Mouse (Mus musculus) neural tube, embryonic 14.5 days (tissue): ENCODE data around the gene Asic2. TPM values are rescaled to one million over a fixed set of nuclear protein-coding genes. Genes with fewer than 3 reads are reported as not detected.

Experiments used
- ATAC-seq: fragments of 200-750 bp; cut with Nextera tagmentation; 2 replicates; pipeline ENCODE4 v1.8.0; 2017; ENCODE audit warnings: low read depth, mild to moderate bottlenecking, moderate TSS enrichment, moderate library complexity
- H3K27ac ChIP-seq: fragments of 300-500 bp; sonication (generic); 2 replicates; pipeline ENCODE4 v1.5.1; 2014; ENCODE audit warnings: low read depth, mild to moderate bottlenecking, control low read depth, low read length, moderate library complexity, mixed read lengths
- H3K27me3 ChIP-seq: fragments of 300-500 bp; sonication (generic); 2 replicates; pipeline ENCODE4 v1.6.1; 2014; ENCODE audit warnings: low read length; ENCODE audit not compliant: control insufficient read depth, insufficient read depth
- H3K36me3 ChIP-seq: fragments of 300-500 bp; sonication (generic); 2 replicates; pipeline ENCODE4 v1.6.1; 2014; ENCODE audit warnings: low read length, mixed read lengths; ENCODE audit not compliant: control insufficient read depth, insufficient read depth
- H3K4me1 ChIP-seq: fragments of 300-500 bp; sonication (generic); 2 replicates; pipeline ENCODE4 v1.6.1; 2014; ENCODE audit warnings: low read length; ENCODE audit not compliant: control insufficient read depth, insufficient read depth
- H3K4me2 ChIP-seq: fragments of 300-500 bp; sonication (generic); 2 replicates; pipeline ENCODE4 v1.6.1; 2014; ENCODE audit warnings: mild to moderate bottlenecking, low read depth, low read length, control low read depth
- H3K4me3 ChIP-seq: fragments of 300-500 bp; sonication (generic); 2 replicates; pipeline ENCODE4 v1.5.1; 2014; ENCODE audit warnings: low read depth, low read length, control low read depth, mixed read lengths
- H3K9ac ChIP-seq: fragments of 300-500 bp; sonication (generic); replicated peaks from 2 replicates; pipeline ENCODE4 v1.6.1; 2014; ENCODE audit warnings: low read depth, mild to moderate bottlenecking, control low read depth, low read length, mixed read lengths
- H3K9me3 ChIP-seq: fragments of 300-500 bp; sonication (generic); 2 replicates; pipeline ENCODE4 v1.6.1; 2016; ENCODE audit warnings: low read length; ENCODE audit not compliant: control insufficient read depth
- WGBS: fragments of 180-500 bp; shearing (Covaris S2); extraction: QIAGEN DNeasy Blood & Tissue Kit; methylation state at CpG from one replicate; pipeline ENCODE4 v1.1.7; 2014; 5-methylcytosine and 5-hydroxymethylcytosine counted together
- polyA plus RNA-seq: library from polyadenylated mRNA; unstranded; fragments of >200 nt; fragmentation: Nextera tagmentation; extraction: Ambion mirVana; gene quantifications from 2 replicates; pipeline ENCODE4 v1.2.1, GENCODE M21; 2014

The Asic2 gene
- polyA plus RNA-seq, 1 experiment from 2014 or later, result 16.2 TPM

DNA sequence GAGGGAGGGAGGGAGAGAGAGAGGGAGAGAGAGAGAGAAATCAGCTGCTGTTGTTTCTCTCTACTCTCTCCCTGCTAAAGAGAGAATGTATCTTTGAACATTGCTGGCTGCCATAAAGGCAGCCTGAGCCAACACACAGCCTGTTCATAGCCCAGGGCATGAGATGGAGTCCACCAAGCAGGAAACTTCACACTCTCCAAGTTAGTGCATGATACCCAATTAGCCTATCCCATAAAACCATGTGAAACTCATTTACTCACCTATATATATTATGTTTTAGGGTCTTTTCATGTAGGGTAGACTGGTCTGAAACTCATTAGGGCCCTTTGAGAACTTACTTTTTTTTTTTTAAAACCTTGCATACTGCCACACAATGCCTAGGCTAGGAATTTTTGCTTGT, 582.7 kb downstream of the Asic2 start:
- H3K4me2 ChIP-seq, result no peak overlapping the region
- no peak overlapping the region for H3K4me3 ChIP-seq
- no peak for ATAC-seq
- H3K9ac ChIP-seq, result no peak overlapping the region
- no peaks in the 10 kb centered on the region for H3K9me3 ChIP-seq
- no peak overlapping the region for H3K27ac ChIP-seq
- H3K36me3 ChIP-seq, result no peaks in the 10 kb centered on the region
- H3K4me1 ChIP-seq, result no peaks in the 10 kb centered on the region
- H3K27me3 ChIP-seq, result no peaks in the 10 kb centered on the region

DNA sequence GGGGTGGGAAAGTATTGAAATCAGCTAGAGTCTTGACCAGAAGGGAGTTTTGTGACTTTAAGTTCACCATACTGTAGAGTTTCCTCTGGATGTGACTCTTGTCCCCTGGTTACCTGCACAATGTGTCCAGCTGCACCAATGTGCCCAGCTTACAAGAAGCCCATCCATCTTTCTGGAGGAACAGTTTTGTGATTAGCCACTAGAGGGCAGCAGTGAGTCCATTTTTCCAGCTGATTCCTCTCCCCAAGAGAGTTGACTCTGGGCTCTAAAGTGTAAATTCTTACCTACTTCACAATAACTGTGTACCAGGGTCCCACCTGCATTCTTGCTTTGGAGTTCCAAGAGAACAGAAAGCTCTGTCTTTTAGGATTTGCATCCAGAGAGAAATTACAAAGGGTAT, 593.4 kb downstream of the Asic2 start:
- no peak overlapping the region for H3K4me3 ChIP-seq
- H3K9me3 ChIP-seq, result no peaks in the 10 kb centered on the region
- H3K36me3 ChIP-seq, result no peaks in the 10 kb centered on the region
- no peaks in the 10 kb centered on the region for H3K4me1 ChIP-seq
- no peaks in the 10 kb centered on the region for H3K27me3 ChIP-seq
- no peak overlapping the region for H3K27ac ChIP-seq
- no peak for ATAC-seq
- H3K4me2 ChIP-seq, result no peak overlapping the region
- H3K9ac ChIP-seq, result no peak overlapping the region

DNA sequence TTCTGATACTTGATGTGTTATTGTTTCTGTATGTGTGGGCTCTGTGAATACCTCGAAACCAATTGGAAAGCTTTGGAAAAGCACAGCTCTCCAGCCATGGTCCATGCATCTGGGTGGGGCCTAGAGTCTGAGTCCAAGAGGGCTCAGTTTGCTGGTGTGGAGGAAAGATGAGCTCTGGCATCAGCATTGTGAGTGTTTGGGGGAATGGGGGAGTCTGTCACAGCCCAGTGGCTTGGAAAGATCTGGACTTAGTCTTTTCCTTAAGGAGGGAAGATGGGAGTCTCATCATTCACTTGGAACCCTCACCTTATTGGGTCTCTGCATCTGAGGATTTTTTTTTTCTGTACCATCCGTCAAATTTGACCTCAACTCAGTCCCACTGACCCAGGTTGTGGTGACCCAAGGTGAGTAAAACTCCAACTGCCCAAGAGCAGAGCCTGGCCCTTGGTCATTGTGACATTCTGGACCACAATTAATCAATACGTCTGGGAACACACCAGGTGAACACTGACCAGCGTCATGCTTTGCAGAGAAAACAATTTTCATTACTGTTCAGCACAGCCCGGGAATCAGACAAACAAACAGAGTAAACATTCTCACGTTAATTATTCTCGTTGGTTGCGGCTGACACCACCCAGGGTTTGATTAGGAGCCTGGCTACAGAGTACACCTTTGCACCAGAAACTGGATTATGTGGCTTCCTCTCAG, 594.1 kb downstream of the Asic2 start:
- 78% methylated on average over 8 of the region's 8 CpGs for WGBS
- no peak overlapping the region for H3K4me2 ChIP-seq
- no peaks in the 10 kb centered on the region for H3K9me3 ChIP-seq
- H3K4me1 ChIP-seq, result no peaks in the 10 kb centered on the region
- no peak overlapping the region for H3K27ac ChIP-seq
- no peak overlapping the region for H3K9ac ChIP-seq
- no peaks in the 10 kb centered on the region for H3K36me3 ChIP-seq
- no peaks in the 10 kb centered on the region for H3K27me3 ChIP-seq
- H3K4me3 ChIP-seq, result no peak overlapping the region
- ATAC-seq, result no peak

DNA sequence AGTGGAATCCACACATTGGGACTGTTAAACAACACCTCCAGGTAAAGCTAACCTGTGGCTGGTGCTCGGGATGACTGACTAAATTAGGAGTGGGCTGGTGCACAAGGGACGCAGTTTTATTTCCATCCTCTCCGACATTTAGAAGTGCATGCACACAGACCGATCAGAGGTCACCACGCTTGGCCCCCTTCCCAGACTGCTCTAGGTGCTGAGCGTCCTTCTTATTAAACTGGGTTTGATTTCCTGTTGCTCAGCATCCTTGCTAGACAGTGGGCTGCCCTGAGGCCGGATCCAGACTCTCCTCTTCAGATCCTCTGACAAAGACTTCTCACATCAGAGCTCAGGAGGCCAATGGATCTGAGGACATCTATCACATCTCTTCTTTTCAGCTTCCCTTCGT, 596.7 kb downstream of the Asic2 start:
- no peak for ATAC-seq
- Histone ChIP-seq H3K4me2 (no peak overlapping the region), H3K27ac (no peak overlapping the region), H3K4me3 (no peak overlapping the region), H3K27me3 (no peaks in the 10 kb centered on the region), H3K4me1 (no peaks in the 10 kb centered on the region), H3K9ac (no peak overlapping the region), H3K9me3 (no peaks in the 10 kb centered on the region), H3K36me3 (no peaks in the 10 kb centered on the region)
- 56% methylated on average over 8 of the region's 8 CpGs for WGBS

GRCm38 (mm10) chr11:81370426-81370810, 597.8 kb downstream of the Asic2 start:
- H3K9me3 ChIP-seq, result no peaks in the 10 kb centered on the region
- H3K36me3 ChIP-seq, result no peaks in the 10 kb centered on the region
- 42% methylated on average over 8 of the region's 8 CpGs for WGBS
- no peaks in the 10 kb centered on the region for H3K4me1 ChIP-seq
- H3K4me2 ChIP-seq, result no peak overlapping the region
- H3K4me3 ChIP-seq, result no peak overlapping the region
- no peak overlapping the region for H3K27ac ChIP-seq
- ATAC-seq, result no peak
- H3K9ac ChIP-seq, result no peak overlapping the region
- no peaks in the 10 kb centered on the region for H3K27me3 ChIP-seq

DNA sequence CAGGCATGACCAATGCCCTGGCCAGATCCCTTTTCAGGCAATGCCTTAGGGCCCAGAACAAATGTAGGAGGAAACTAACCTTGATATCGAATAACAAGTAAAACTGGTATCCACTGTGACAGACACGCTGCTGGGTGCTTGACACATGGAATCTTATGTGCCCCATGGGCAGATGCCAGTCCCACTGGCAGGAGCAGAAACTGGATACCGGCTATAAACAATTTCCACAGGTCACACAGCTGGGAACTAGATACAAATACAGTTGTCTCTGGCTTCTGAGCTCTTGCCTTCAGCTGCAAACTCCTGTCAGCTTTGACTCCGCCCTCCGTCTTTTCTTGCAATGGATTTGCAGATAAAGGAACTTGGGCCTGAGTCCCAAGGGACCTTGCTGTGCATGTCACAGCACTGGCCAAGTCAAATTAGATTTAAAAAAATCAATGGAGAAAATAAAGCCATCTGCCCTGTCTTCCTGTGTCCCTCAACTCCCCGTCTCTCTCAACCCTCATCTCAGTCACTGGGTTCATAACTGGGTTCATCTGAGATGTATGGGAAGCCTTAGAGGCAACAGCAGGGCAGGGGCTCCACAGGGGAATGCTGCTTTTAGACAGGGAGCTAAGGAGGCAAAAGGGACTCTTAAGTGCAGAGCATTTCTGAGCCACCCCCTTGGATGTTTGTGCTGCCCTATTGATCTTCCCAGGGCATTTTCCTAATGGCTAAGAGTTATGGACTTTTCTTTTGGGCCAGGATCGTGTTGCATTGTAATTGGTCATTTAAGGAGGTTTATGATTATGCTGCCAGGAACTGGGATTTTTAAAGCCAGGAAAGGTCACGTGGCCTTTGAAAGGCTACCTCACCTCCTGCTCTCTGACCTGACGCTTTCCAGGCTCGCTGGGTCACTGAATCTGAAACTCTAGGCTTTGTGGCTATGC, 598.5 kb downstream of the Asic2 start:
- H3K9me3 ChIP-seq, result no peaks in the 10 kb centered on the region
- H3K27me3 ChIP-seq, result no peaks in the 10 kb centered on the region
- H3K27ac ChIP-seq, result no peak overlapping the region
- 41% methylated on average over 10 of the region's 10 CpGs for WGBS
- no peak overlapping the region for H3K9ac ChIP-seq
- no peaks in the 10 kb centered on the region for H3K4me1 ChIP-seq
- no peaks in the 10 kb centered on the region for H3K36me3 ChIP-seq
- H3K4me2 ChIP-seq, result no peak overlapping the region
- ATAC-seq, result no peak
- H3K4me3 ChIP-seq, result no peak overlapping the region

DNA sequence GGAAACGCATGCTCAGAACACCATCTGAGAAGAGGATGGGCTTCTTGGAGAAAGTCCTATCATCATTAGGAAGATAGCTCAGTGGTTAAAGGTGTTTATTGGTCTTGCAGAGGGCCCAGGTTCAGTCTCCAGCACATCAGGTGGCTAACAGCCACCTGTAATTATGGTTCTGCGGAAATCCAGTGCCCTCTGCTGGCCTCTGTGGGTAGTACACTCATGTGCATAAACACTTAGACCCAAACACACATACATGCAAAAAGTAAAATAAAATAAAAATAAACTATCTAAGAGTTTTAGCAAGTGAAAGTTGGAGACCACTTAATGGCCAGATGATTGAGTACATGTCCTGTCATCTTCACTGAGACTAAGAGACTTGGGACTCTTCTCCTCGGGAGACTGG, 603.8 kb downstream of the Asic2 start:
- H3K9me3 ChIP-seq, result no peaks in the 10 kb centered on the region
- H3K27ac ChIP-seq, result no peak overlapping the region
- no peaks in the 10 kb centered on the region for H3K27me3 ChIP-seq
- no peak overlapping the region for H3K9ac ChIP-seq
- H3K36me3 ChIP-seq, result no peaks in the 10 kb centered on the region
- H3K4me3 ChIP-seq, result no peak overlapping the region
- ATAC-seq, result no peak
- H3K4me2 ChIP-seq, result no peak overlapping the region
- no peaks in the 10 kb centered on the region for H3K4me1 ChIP-seq
- WGBS, result 92% methylated on average over 3 of the region's 3 CpGs

DNA sequence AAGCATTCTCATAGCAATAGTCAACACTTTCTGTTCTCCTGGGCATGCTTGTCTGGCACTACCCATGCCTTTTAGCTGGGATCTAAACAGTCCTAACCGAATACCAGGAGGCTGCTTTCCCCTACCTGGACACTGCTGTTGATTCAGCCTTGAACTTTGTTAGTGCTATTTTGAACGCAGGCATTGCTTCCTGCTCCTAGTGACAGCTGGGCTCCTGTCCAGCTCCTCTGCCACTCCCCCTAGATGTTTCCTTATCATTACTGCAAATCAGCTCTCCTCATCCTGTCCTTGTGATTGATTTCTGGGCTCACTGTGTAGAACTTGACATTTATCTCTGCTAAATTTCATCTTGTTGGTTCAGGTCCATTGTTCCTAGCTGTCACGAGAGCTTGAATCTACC, 605.8 kb downstream of the Asic2 start:
- no peaks in the 10 kb centered on the region for H3K36me3 ChIP-seq
- H3K9ac ChIP-seq, result no peak overlapping the region
- H3K4me3 ChIP-seq, result no peak overlapping the region
- no peaks in the 10 kb centered on the region for H3K27me3 ChIP-seq
- no peak overlapping the region for H3K27ac ChIP-seq
- no peaks in the 10 kb centered on the region for H3K9me3 ChIP-seq
- ATAC-seq, result no peak
- H3K4me1 ChIP-seq, result no peaks in the 10 kb centered on the region
- H3K4me2 ChIP-seq, result no peak overlapping the region
- WGBS, result 62% methylated on average over 3 of the region's 3 CpGs

DNA sequence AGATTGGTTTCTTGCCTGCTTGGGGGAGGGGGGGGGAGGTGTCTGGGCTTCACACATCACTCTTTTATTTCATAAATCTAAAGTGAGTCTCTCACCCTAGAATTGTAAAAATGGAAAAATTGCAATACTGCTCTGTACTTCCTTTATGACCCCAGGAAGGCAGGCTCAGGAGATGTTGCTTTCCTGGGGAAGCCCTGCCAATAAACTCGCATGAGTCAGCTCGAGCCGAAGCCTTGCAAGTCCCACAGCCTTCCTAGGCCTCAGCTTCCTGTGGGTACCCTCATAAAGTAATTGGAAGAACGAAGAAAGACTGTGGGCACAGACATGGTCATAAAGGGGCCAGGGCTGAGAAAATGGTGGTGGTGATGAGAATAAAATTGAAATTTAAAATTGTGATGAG, 607.2 kb downstream of the Asic2 start:
- 32% methylated on average over 4 of the region's 4 CpGs for WGBS

More for the DNA sequence above, 607.2 kb downstream of the Asic2 start:
- Histone ChIP-seq H3K9me3 (no peaks in the 10 kb centered on the region), H3K27ac (no peak overlapping the region), H3K9ac (no peak overlapping the region), H3K36me3 (no peaks in the 10 kb centered on the region), H3K4me1 (no peaks in the 10 kb centered on the region), H3K4me3 (no peak overlapping the region), H3K4me2 (no peak overlapping the region), H3K27me3 (no peaks in the 10 kb centered on the region)
- ATAC-seq, result no peak
